Mouse (Mus musculus) limb, embryonic 11.5 days (tissue): ENCODE measurements around the gene Lrrc73. TPM values are rescaled to one million over a fixed set of nuclear protein-coding genes. Genes with fewer than 3 reads are reported as not detected.

ENCODE experiments used
- ATAC-seq: fragments of 200-750 bp; cut with Nextera tagmentation; 2 replicates; pipeline ENCODE4 v1.8.0; 2017; ENCODE audit warnings: low read depth; ENCODE audit not compliant: insufficient number of reproducible peaks, low FRiP score, low TSS enrichment
- DNase-seq: peaks from one replicate; pipeline ENCODE4 v3.0.0-alpha.2; 2015; ENCODE audit warnings: low spot score
- H3K27ac ChIP-seq: fragments of 300-500 bp; sonication (generic); replicated peaks from 2 replicates; pipeline ENCODE4 v1.5.1; 2014; ENCODE audit warnings: low read depth, mild to moderate bottlenecking, low read length
- H3K27me3 ChIP-seq: fragments of 300-500 bp; sonication (generic); 2 replicates; pipeline ENCODE4 v1.6.1; 2014; ENCODE audit warnings: mild to moderate bottlenecking, low read length, mixed read lengths; ENCODE audit not compliant: control insufficient read depth, insufficient read depth
- H3K36me3 ChIP-seq: fragments of 300-500 bp; sonication (generic); 2 replicates; pipeline ENCODE4 v1.6.1; 2014; ENCODE audit warnings: mild to moderate bottlenecking, low read length, moderate library complexity, mixed read lengths; ENCODE audit not compliant: control insufficient read depth, insufficient read depth
- H3K4me1 ChIP-seq: fragments of 300-500 bp; sonication (generic); 2 replicates; pipeline ENCODE4 v1.6.1; 2014; ENCODE audit warnings: low read length, mixed read lengths; ENCODE audit not compliant: control insufficient read depth, insufficient read depth
- H3K4me2 ChIP-seq: fragments of 300-500 bp; sonication (generic); 2 replicates; pipeline ENCODE4 v1.6.1; 2014; ENCODE audit warnings: low read depth, mild to moderate bottlenecking, moderate library complexity; ENCODE audit not compliant: severe bottlenecking
- H3K4me3 ChIP-seq: fragments of 300-500 bp; sonication (generic); 2 replicates; pipeline ENCODE4 v1.5.1; 2014; ENCODE audit warnings: low read depth, low read length
- H3K9ac ChIP-seq: fragments of 300-500 bp; sonication (generic); 2 replicates; pipeline ENCODE4 v1.6.1; 2014; ENCODE audit warnings: mild to moderate bottlenecking, low read length
- H3K9me3 ChIP-seq: fragments of 300-500 bp; sonication (generic); 2 replicates; pipeline ENCODE4 v1.6.1; 2016; ENCODE audit warnings: low read length; ENCODE audit not compliant: control insufficient read depth
- WGBS: fragments of 180-500 bp; shearing (Covaris S2); extraction: QIAGEN DNeasy Blood & Tissue Kit; methylation state at CpG from one replicate; pipeline ENCODE4 v1.1.7; 2014; 5-methylcytosine and 5-hydroxymethylcytosine counted together
- polyA plus RNA-seq: library from polyadenylated mRNA; unstranded; fragments of >200 nt; fragmentation: Nextera tagmentation; extraction: Ambion mirVana; gene quantifications from 2 replicates; pipeline ENCODE4 v1.2.1, GENCODE M21; 2014

Gene Lrrc73
- 0.69 and 0.72 TPM in 2 replicates for polyA plus RNA-seq

DNA sequence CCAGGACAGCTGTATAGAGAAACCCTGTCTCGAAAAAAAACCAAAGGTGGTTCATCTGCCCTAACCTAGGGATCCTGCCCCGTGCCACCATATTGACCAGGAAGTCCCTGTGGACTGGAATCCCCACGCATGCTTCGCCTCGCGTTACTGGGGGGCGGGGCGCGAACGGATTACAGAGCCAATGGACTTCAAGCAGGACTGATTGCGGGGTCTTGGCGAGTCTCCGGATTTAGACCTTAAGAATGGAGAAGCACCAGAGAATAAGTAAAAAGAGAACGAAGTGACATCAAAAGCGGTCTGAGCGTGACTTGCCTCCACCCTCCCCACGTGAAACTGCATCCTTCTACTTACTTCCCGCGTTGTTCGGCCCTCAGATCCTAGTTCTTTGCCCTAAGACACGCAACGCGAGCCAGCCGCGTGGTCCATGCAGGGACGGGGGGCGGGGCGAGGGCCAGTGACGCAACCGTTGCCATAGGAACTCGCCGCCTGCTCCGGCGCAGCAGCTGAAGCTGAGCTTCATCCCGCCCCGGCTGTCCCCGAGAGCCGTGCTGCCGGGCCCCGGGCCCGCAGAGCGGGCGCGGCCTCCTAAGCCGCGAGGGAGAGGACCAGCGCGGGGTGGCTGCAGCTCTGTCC lies at the start of gene Lrrc73:
TSS of gene Lrrc73 (plus strand) at position 80 of the 633 bp plus-strand sequence.
- H3K4me2 ChIP-seq, result peak within 1 kb of the TSS; percentile 100
- peak within 1 kb of the TSS; percentile 50 for H3K9ac ChIP-seq
- H3K27me3 ChIP-seq, result peaks cover 14% of the 10 kb centered on the region
- 0 out of 2 replicates have a peak, but pooled peaks cover 4% of the 10 kb centered on the region for H3K9me3 ChIP-seq
- peaks cover 7% of the 10 kb centered on the region for H3K4me1 ChIP-seq
- H3K36me3 ChIP-seq, result peaks cover 26% of the 10 kb centered on the region
- no peak within 1 kb of the TSS for H3K27ac ChIP-seq
- H3K4me3 ChIP-seq, result peak within 1 kb of the TSS; percentile 53
- 2% methylated on average over 45 of the region's 48 CpGs for WGBS
- ATAC-seq (peak; percentile 71), DNase-seq (peak; percentile 94)

DNA sequence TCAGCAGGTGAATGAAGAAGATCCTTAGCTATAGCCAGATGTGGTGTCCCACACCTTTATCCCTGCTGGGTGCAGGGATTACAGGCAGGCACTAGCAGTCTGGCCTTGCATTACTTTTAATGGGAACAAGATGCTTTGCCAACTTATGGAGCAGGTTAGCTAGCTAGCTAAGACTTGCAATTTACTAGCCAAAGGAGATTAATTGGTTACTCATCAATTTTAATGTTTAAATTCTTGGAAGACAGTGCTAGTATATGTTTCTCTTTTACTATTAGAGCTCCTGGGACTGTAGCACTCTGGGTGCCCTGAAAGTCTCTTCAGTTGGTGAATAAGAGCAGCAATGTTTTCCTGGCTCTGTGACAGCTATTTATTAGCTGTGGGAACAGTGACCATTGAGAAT lies 46.7 kb upstream of the Lrrc73 start:
- Histone ChIP-seq H3K9me3 (no peaks in the 10 kb centered on the region), H3K27ac (no peak overlapping the region), H3K4me1 (peaks cover 9% of the 10 kb centered on the region), H3K27me3 (no peaks in the 10 kb centered on the region), H3K9ac (no peak overlapping the region), H3K4me3 (no peak overlapping the region), H3K36me3 (peaks cover 31% of the 10 kb centered on the region), H3K4me2 (no peak overlapping the region)
- DNase-seq (no peak), ATAC-seq (no peak)

GRCm38 (mm10) chr17:46210550-46210949 lies 42.8 kb upstream of the Lrrc73 start:
- no peaks in the 10 kb centered on the region for H3K9me3 ChIP-seq
- ATAC-seq (no peak), DNase-seq (no peak)
- no peaks in the 10 kb centered on the region for H3K4me1 ChIP-seq
- 88% methylated on average over 3 of the region's 3 CpGs for WGBS
- H3K9ac ChIP-seq, result no peak overlapping the region
- H3K27ac ChIP-seq, result no peak overlapping the region
- peaks cover 43% of the 10 kb centered on the region for H3K36me3 ChIP-seq
- no peak overlapping the region for H3K4me2 ChIP-seq
- no peaks in the 10 kb centered on the region for H3K27me3 ChIP-seq
- H3K4me3 ChIP-seq, result no peak overlapping the region

DNA sequence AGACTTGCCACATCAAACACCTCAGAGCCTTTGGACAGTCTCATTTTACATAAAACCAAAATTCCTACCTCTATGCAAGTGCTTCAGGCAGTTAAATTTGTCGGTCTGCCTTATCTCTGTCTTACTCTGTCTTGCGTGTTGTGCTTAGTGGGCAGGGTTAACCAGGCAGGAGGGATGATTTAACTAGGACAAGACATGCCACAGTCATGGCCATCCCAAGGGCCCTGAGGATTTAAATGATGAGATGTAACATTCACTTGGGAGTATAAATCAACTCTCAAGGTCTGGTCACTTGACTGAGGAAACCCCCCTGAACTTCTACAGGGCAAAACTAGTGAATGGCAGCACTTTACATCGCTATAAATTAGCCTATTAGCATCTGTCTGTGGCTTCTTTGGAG lies 31.7 kb upstream of the Lrrc73 start:
- 89% methylated on average over 3 of the region's 3 CpGs for WGBS
- H3K36me3 ChIP-seq, result peaks cover 37% of the 10 kb centered on the region

DNA sequence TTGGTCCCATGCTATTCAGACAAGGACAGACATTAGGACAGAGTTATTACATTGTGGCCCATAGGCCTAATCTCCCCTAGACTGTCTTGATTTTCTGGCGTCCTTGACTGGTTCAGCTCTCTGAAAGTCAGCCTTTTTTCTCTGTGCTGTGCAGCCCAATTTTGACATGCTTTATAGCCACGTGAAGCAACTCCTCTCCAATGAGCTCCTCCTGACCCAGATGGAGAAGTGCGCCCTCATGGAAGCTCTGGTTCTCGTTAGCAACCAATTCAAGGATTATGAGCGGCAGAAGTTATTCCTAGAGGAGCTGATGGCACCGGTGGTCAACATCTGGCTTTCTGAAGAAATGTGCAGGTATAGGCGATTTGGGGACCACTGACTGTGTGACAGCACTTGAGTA lies 25.8 kb upstream of the Lrrc73 start:
- no peak overlapping the region for H3K9ac ChIP-seq
- no peaks in the 10 kb centered on the region for H3K27me3 ChIP-seq
- H3K4me2 ChIP-seq, result no peak overlapping the region
- no peak overlapping the region for H3K4me3 ChIP-seq
- ATAC-seq (no peak), DNase-seq (no peak)
- no peaks in the 10 kb centered on the region for H3K4me1 ChIP-seq
- WGBS, result 37% methylated on average over 7 of the region's 7 CpGs
- H3K27ac ChIP-seq, result no peak overlapping the region
- peaks cover 38% of the 10 kb centered on the region for H3K36me3 ChIP-seq
- no peaks in the 10 kb centered on the region for H3K9me3 ChIP-seq

More for the DNA sequence above, 31.7 kb upstream of the Lrrc73 start:
- no peak overlapping the region for H3K4me2 ChIP-seq
- H3K27me3 ChIP-seq, result no peaks in the 10 kb centered on the region
- no peak overlapping the region for H3K9ac ChIP-seq
- H3K4me1 ChIP-seq, result no peaks in the 10 kb centered on the region
- no peak overlapping the region for H3K4me3 ChIP-seq
- no peak overlapping the region for H3K27ac ChIP-seq
- H3K9me3 ChIP-seq, result no peaks in the 10 kb centered on the region
- no peak for DNase-seq
- no peak for ATAC-seq

- 94% methylated on average over 1 of the region's 1 CpGs for WGBS
Measured at GRCm38 (mm10) chr17:46236067-46236466, 17.3 kb upstream of the Lrrc73 start.

GRCm38 (mm10) chr17:46237079-46237478 lies 16.3 kb upstream of the Lrrc73 start:
- no peak overlapping the region for H3K4me2 ChIP-seq
- 92% methylated on average over 6 of the region's 6 CpGs for WGBS
- DNase-seq (no peak), ATAC-seq (no peak)
- H3K9ac ChIP-seq, result no peak overlapping the region
- no peak overlapping the region for H3K4me3 ChIP-seq
- peaks cover 47% of the 10 kb centered on the region for H3K36me3 ChIP-seq
- H3K27ac ChIP-seq, result no peak overlapping the region
- no peaks in the 10 kb centered on the region for H3K4me1 ChIP-seq
- H3K9me3 ChIP-seq, result no peaks in the 10 kb centered on the region; the same call in 1 of the 2 replicates
- H3K27me3 ChIP-seq, result no peaks in the 10 kb centered on the region

More at GRCm38 (mm10) chr17:46236067-46236466, 17.3 kb upstream of the Lrrc73 start:
- no peaks in the 10 kb centered on the region; the same call in 1 of the 2 replicates for H3K9me3 ChIP-seq
- no peaks in the 10 kb centered on the region for H3K4me1 ChIP-seq
- no peak overlapping the region for H3K4me2 ChIP-seq
- no peak overlapping the region for H3K27ac ChIP-seq
- no peak for DNase-seq
- H3K4me3 ChIP-seq, result no peak overlapping the region
- no peaks in the 10 kb centered on the region for H3K27me3 ChIP-seq
- no peak for ATAC-seq
- no peak overlapping the region for H3K9ac ChIP-seq
- H3K36me3 ChIP-seq, result peaks cover 40% of the 10 kb centered on the region

DNA sequence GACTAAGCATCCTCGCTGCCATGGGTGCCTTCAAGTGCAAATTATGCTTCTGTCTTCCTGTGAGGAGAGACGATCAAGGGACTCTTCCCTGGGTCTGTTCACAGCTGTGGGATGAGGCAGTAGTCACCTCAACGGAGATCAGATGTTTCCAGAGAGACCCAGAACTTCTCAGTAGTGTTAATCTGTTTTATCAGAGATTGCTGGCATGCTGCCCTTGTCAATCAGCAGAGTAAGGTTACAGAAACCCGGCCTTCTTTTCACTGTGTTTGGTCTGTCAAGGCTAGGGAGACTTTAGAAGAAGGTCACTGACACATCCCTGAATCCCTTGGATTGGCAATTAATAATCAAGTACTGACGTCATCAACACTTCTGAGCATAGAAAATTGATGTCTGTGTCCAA lies 15.9 kb upstream of the Lrrc73 start:
- Histone ChIP-seq H3K9me3 (no peaks in the 10 kb centered on the region; the same call in 1 of the 2 replicates), H3K27me3 (no peaks in the 10 kb centered on the region), H3K4me3 (no peak overlapping the region), H3K4me1 (no peaks in the 10 kb centered on the region), H3K27ac (no peak overlapping the region), H3K9ac (no peak overlapping the region), H3K36me3 (peaks cover 51% of the 10 kb centered on the region), H3K4me2 (no peak overlapping the region)
- WGBS, result 86% methylated on average over 5 of the region's 5 CpGs
- DNase-seq (no peak), ATAC-seq (no peak)
